Mouse (Mus musculus) T-helper 1 cell (primary cell): ENCODE data around the gene Chit1.

Experiments used
- in situ Hi-C: fragments of 300-600 bp; cut with MboI, MseI; formaldehyde crosslinking; loops from one replicate; pipeline ENCODE4 v1.15.1; 2025; ENCODE audit warnings: high pct_unique_total_duplicates

Chit1 gene

GRCm38 (mm10) chr1:134120179-134120578 is 9.1 kb downstream of the Chit1 start:
- in situ Hi-C loops: no loop called here

GRCm38 (mm10) chr1:134122195-134122594 is 11.2 kb downstream of the Chit1 start:
- in situ Hi-C loops: no loop called here

- in situ Hi-C loops: no loop called here
Measured at GRCm38 (mm10) chr1:134133316-134133715, 22.3 kb downstream of the Chit1 start.

- in situ Hi-C loops: no loop called here
Measured at GRCm38 (mm10) chr1:134136351-134136750, 25.3 kb downstream of the Chit1 start.

GRCm38 (mm10) chr1:134138424-134138823 is 27.4 kb downstream of the Chit1 start:
- in situ Hi-C loops: no loop called here

GRCm38 (mm10) chr1:134142363-134142794 is 31.3 kb downstream of the Chit1 start:
- in situ Hi-C loops: no loop called here

GRCm38 (mm10) chr1:134146066-134146465 is 35.0 kb downstream of the Chit1 start:
- in situ Hi-C loops: no loop called here

- in situ Hi-C loops: loop anchor here (5.0 kb wide), 2 partner anchors 82 to 182 kb away; partner anchors contain the start of gene Ppfia4
Measured at GRCm38 (mm10) chr1:134150076-134150475, 39.0 kb downstream of the Chit1 start.

GRCm38 (mm10) chr1:134150745-134151144 is 39.7 kb downstream of the Chit1 start:
- in situ Hi-C loops: loop anchor here (5.0 kb wide), 2 partner anchors 82 to 182 kb away; partner anchors contain the start of gene Ppfia4

GRCm38 (mm10) chr1:134151655-134152412 is 40.8 kb downstream of the Chit1 start:
- in situ Hi-C loops: loop anchor here (5.0 kb wide), 2 partner anchors 80 to 180 kb away; partner anchors contain the start of gene Ppfia4

GRCm38 (mm10) chr1:134152626-134153590 is 41.9 kb downstream of the Chit1 start:
- in situ Hi-C loops: loop anchor here (5.0 kb wide), 2 partner anchors 79 to 179 kb away; partner anchors contain the start of gene Ppfia4

- in situ Hi-C loops: loop anchor here (5.0 kb wide), 2 partner anchors 78 to 178 kb away; partner anchors contain the start of gene Ppfia4
Measured at GRCm38 (mm10) chr1:134154121-134154520, 43.1 kb downstream of the Chit1 start.

GRCm38 (mm10) chr1:134154655-134155054 is 43.6 kb downstream of the Chit1 start:
- in situ Hi-C loops: loop anchor here (5.0 kb wide), 2 partner anchors 78 to 178 kb away; partner anchors contain the start of gene Ppfia4

- in situ Hi-C loops: no loop called here
Measured at GRCm38 (mm10) chr1:134160404-134160803, 49.4 kb downstream of the Chit1 start.

GRCm38 (mm10) chr1:134161399-134161798 is 50.4 kb downstream of the Chit1 start:
- in situ Hi-C loops: no loop called here

GRCm38 (mm10) chr1:134162510-134163225 is 51.6 kb downstream of the Chit1 start:
- in situ Hi-C loops: no loop called here

- in situ Hi-C loops: no loop called here
Measured at GRCm38 (mm10) chr1:134163476-134163875, 52.4 kb downstream of the Chit1 start.

- in situ Hi-C loops: no loop called here
Measured at GRCm38 (mm10) chr1:134164454-134164853, 53.4 kb downstream of the Chit1 start.

GRCm38 (mm10) chr1:134166547-134166946 is 55.5 kb downstream of the Chit1 start:
- in situ Hi-C loops: no loop called here

GRCm38 (mm10) chr1:134167416-134168305 is 56.6 kb downstream of the Chit1 start:
- in situ Hi-C loops: no loop called here
